Mouse (Mus musculus) megakaryocyte progenitor cell, adult 5-6 weeks (primary cell): ENCODE data around the gene Klk1b21. TPM values are rescaled to one million over a fixed set of nuclear protein-coding genes. Genes with fewer than 3 reads are reported as not detected.
"Not testable (repeated sequence)": the region's sequence is repeated elsewhere in the genome, so short reads cannot be mapped to it uniquely, and the experiment has no call there.

Source experiments
- ATAC-seq: replicated peaks from 2 replicates; pipeline ENCODE4 v1.8.0; 2016; ENCODE audit warnings: mild to moderate bottlenecking, moderate TSS enrichment, inconsistent platforms; ENCODE audit not compliant: poor library complexity
- total RNA-seq, 2 experiments: library from RNA; stranded (forward) in 1 of 2; stranded (reverse) in 1 of 2; fragments of 157-497, 149-512 nt in 1 of 2; fragments of 200-1000 nt in 1 of 2; gene quantifications; 2 replicates each; pipeline versions ENCODE4 v1.2.3 to v1.2.4; 2015 to 2017

Klk1b21 gene
- total RNA-seq (2015), result not detected in 2 replicates
- total RNA-seq (2017), result not detected in 2 replicates

GRCm38 (mm10) chr7:44102028-44102427 lies at the start of gene Klk1b21:
TSS of gene Klk1b21 (plus strand) at chr7:44102328.
- ATAC-seq, result not testable (repeated sequence)

- ATAC-seq, result 0 out of 2 replicates have a peak, but pooled peaks have one; percentile 17
These were observed 30.0 kb upstream of the Klk1b21 start for GRCm38 (mm10) chr7:44072117-44072516.

GRCm38 (mm10) chr7:44077703-44078102 lies 24.4 kb upstream of the Klk1b21 start:
- no peak for ATAC-seq

GRCm38 (mm10) chr7:44096111-44096510 lies 6.0 kb upstream of the Klk1b21 start:
- no peak for ATAC-seq

GRCm38 (mm10) chr7:44112373-44112772 lies 10.2 kb downstream of the Klk1b21 start, which contains the start of gene Klk1b22:
TSS of gene Klk1b22 (plus strand) at chr7:44112673.
- ATAC-seq, result no peak

GRCm38 (mm10) chr7:44123445-44123844 lies 21.3 kb downstream of the Klk1b21 start:
- ATAC-seq, result no peak

- ATAC-seq, result no peak
These were observed 34.3 kb downstream of the Klk1b21 start, which contains the start of gene Klk1b16 for GRCm38 (mm10) chr7:44136467-44136866. TSS of gene Klk1b16 (plus strand) at chr7:44136767.

Other genes with a start within 250 kb of the Klk1b21 start
- gene Klk4, start 221.2 kb upstream of the Klk1b21 start, total RNA-seq (2015), result not detected in 2 replicates
- not detected in 2 replicates for gene Klk4, start 221.2 kb upstream of the Klk1b21 start, total RNA-seq (2017)
- not detected in 2 replicates for gene Klk15, start 168.6 kb upstream of the Klk1b21 start, total RNA-seq (2015)
- not detected in 2 replicates for gene Klk15, start 168.6 kb upstream of the Klk1b21 start, total RNA-seq (2017)
- not detected in 2 replicates for gene Klk1b8, start 151.7 kb upstream of the Klk1b21 start, total RNA-seq (2015)
- not detected in 2 replicates for gene Klk1b8, start 151.7 kb upstream of the Klk1b21 start, total RNA-seq (2017)
- gene Klk1b1, start 135.6 kb upstream of the Klk1b21 start, total RNA-seq (2015), result not detected in 2 replicates
- not detected in 2 replicates for gene Klk1b1, start 135.6 kb upstream of the Klk1b21 start, total RNA-seq (2017)
- gene Klk1b9, start 126.3 kb upstream of the Klk1b21 start, total RNA-seq (2015), result not detected in 2 replicates
- gene Klk1b9, start 126.3 kb upstream of the Klk1b21 start, total RNA-seq (2017), result not detected in 2 replicates
- not detected in 2 replicates for gene Klk1b11, start 106.5 kb upstream of the Klk1b21 start, total RNA-seq (2015)
- not detected in 2 replicates for gene Klk1b11, start 106.5 kb upstream of the Klk1b21 start, total RNA-seq (2017)
- gene Klk1b26, start 90.2 kb upstream of the Klk1b21 start, total RNA-seq (2015), result not detected in 2 replicates
- not detected in 2 replicates for gene Klk1b26, start 90.2 kb upstream of the Klk1b21 start, total RNA-seq (2017)
- gene Klk1b27, start 50.0 kb upstream of the Klk1b21 start, total RNA-seq (2015), result not detected in 2 replicates
- not detected in 2 replicates for gene Klk1b27, start 50.0 kb upstream of the Klk1b21 start, total RNA-seq (2017)
- gene Klk1b22, start 10.3 kb downstream of the Klk1b21 start, total RNA-seq (2015), result not detected in 2 replicates
- not detected in 2 replicates for gene Klk1b22, start 10.3 kb downstream of the Klk1b21 start, total RNA-seq (2017)
- not detected in 2 replicates for gene Klk1b16, start 34.4 kb downstream of the Klk1b21 start, total RNA-seq (2015)
- not detected in 2 replicates for gene Klk1b16, start 34.4 kb downstream of the Klk1b21 start, total RNA-seq (2017)
- not detected in 2 replicates for gene Klk1b24, start 85.9 kb downstream of the Klk1b21 start, total RNA-seq (2015)
- gene Klk1b24, start 85.9 kb downstream of the Klk1b21 start, total RNA-seq (2017), result not detected in 2 replicates
- gene Klk1b3, start 95.9 kb downstream of the Klk1b21 start, total RNA-seq (2015), result not detected in 2 replicates
- not detected in 2 replicates for gene Klk1b3, start 95.9 kb downstream of the Klk1b21 start, total RNA-seq (2017)
- not detected in 2 replicates for gene Klk1b4, start 105.1 kb downstream of the Klk1b21 start, total RNA-seq (2015)
- not detected in 2 replicates for gene Klk1b4, start 105.1 kb downstream of the Klk1b21 start, total RNA-seq (2017)
- gene Klk1b5, start 113.6 kb downstream of the Klk1b21 start, total RNA-seq (2015), result not detected in 2 replicates
- not detected in 2 replicates for gene Klk1b5, start 113.6 kb downstream of the Klk1b21 start, total RNA-seq (2017)
- gene Klk1, start 123.0 kb downstream of the Klk1b21 start, total RNA-seq (2015), result not detected in 2 replicates
- not detected in 2 replicates for gene Klk1, start 123.0 kb downstream of the Klk1b21 start, total RNA-seq (2017)
- not detected in 2 replicates for gene Gm36864, start 133.8 kb downstream of the Klk1b21 start, total RNA-seq (2015)
- gene Gm36864, start 133.8 kb downstream of the Klk1b21 start, total RNA-seq (2017), result not detected in 2 replicates
- 0.34 and 1.8 TPM in 2 replicates for gene 1700028J19Rik, start 144.4 kb downstream of the Klk1b21 start, total RNA-seq (2015)
- gene 1700028J19Rik, start 144.4 kb downstream of the Klk1b21 start, total RNA-seq (2017), result 0.30 and 0.37 TPM in 2 replicates
- 54.0 and 60.6 TPM in 2 replicates for gene 2410002F23Rik, start 144.4 kb downstream of the Klk1b21 start, total RNA-seq (2015)
- 71.7 and 74.6 TPM in 2 replicates for gene 2410002F23Rik, start 144.4 kb downstream of the Klk1b21 start, total RNA-seq (2017)
- gene Acp4, start 155.1 kb downstream of the Klk1b21 start, total RNA-seq (2015), result not detected in 2 replicates
- gene Acp4, start 155.1 kb downstream of the Klk1b21 start, total RNA-seq (2017), result 0.04 TPM in 1 of 2 replicates, not detected in the other
- not detected in 2 replicates for gene Gm15517, start 159.1 kb downstream of the Klk1b21 start, total RNA-seq (2015)
- gene Gm15517, start 159.1 kb downstream of the Klk1b21 start, total RNA-seq (2017), result not detected in 2 replicates
- 4.1 TPM in 2 replicates for gene Clec11a, start 204.6 kb downstream of the Klk1b21 start, total RNA-seq (2015)
- gene Clec11a, start 204.6 kb downstream of the Klk1b21 start, total RNA-seq (2017), result 4.2 and 4.4 TPM in 2 replicates
- gene Shank1, start 207.9 kb downstream of the Klk1b21 start, total RNA-seq (2015), result 0.05 and 0.49 TPM in 2 replicates
- not detected in 2 replicates for gene Shank1, start 207.9 kb downstream of the Klk1b21 start, total RNA-seq (2017)